Mouse (Mus musculus): ENCODE measurements around the gene Slc10a4. TPM values are rescaled to one million over a fixed set of nuclear protein-coding genes. Genes with fewer than 3 reads are reported as not detected.

Gene Slc10a4
- 1.1 and 1.5 TPM in 2 replicates for polyA plus RNA-seq (2015; fragmentation: Nextera tagmentation; extraction: Ambion mirVana)

GRCm38 (mm10) chr5:73006784-73007581, at the start of gene Slc10a4:
Gene Slc10a4, plus strand, starts transcription at chr5:73006883.
- 6% methylated on average over 64 of the region's 65 CpGs for WGBS
- Histone ChIP-seq H3K9me3 (replicated peaks; ENCODE audit: low read length) (no peaks in the 10 kb centered on the region), H3K9ac (ENCODE audit: low read depth, low read length) (no peak within 1 kb of the TSS), H3K4me2 (ENCODE audit: low read length) (peak within 1 kb of the TSS; percentile 67), H3K36me3 (ENCODE audit: insufficient read depth, low read length) (no peaks in the 10 kb centered on the region), H3K27me3 (ENCODE audit: insufficient read depth, low read length) (peaks cover 9% of the 10 kb centered on the region; the same call in 1 of the 2 replicates), H3K27ac (no peak within 1 kb of the TSS), H3K4me3 (replicated peaks; ENCODE audit: low read depth, low read length) (peak within 1 kb of the TSS; percentile 35), H3K4me1 (replicated peaks; ENCODE audit: insufficient read depth, low read length) (peaks cover 4% of the 10 kb centered on the region; the same call in 1 of the 2 replicates)
- no peak for DNase-seq (ENCODE audit: low spot score)
- TF ChIP-seq CTCF (IDR thresholded peaks at IDR 0.05; ENCODE audit: low read depth): no peak
- peak; percentile 78 for ATAC-seq (replicated peaks; ENCODE audit: low FRiP score, low read depth)

- Histone ChIP-seq H3K4me3 (replicated peaks; ENCODE audit: low read depth, low read length) (no peak overlapping the region), H3K36me3 (ENCODE audit: insufficient read depth, low read length) (peaks cover 10% of the 10 kb centered on the region; the same call in 1 of the 2 replicates), H3K27ac (no peak overlapping the region), H3K9ac (ENCODE audit: low read depth, low read length) (no peak overlapping the region), H3K4me1 (replicated peaks; ENCODE audit: insufficient read depth, low read length) (no peaks in the 10 kb centered on the region), H3K4me2 (ENCODE audit: low read length) (no peak overlapping the region), H3K27me3 (ENCODE audit: insufficient read depth, low read length) (no peaks in the 10 kb centered on the region), H3K9me3 (replicated peaks; ENCODE audit: low read length) (no peaks in the 10 kb centered on the region)
- WGBS: 65% methylated on average over 17 of the region's 17 CpGs
- no peak for TF ChIP-seq CTCF (IDR thresholded peaks at IDR 0.05; ENCODE audit: low read depth)
- DNase-seq (ENCODE audit: low spot score) (no peak), ATAC-seq (replicated peaks; ENCODE audit: low FRiP score, low read depth) (no peak)
These were observed 49.4 kb upstream of the Slc10a4 start for GRCm38 (mm10) chr5:72957281-72957680.

DNA sequence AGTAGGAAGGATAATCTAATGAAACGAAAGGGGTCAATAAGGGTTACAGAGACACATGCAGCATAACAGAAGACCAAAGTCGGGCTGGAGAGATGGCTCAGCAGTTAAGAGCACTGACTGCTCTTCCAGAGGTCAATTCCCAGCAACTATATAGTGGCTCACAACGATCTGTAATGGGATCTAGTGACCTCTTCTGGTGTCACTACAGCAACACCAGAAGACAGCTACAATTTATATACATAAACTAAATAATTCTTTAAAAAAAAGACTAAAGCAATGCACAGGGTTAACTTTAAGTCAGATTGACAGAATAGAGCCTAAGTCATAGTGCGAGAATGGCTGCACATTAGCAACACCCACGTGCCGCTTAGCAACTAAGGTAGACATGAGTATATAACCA, 46.6 kb upstream of the Slc10a4 start:
- TF ChIP-seq CTCF (IDR thresholded peaks at IDR 0.05; ENCODE audit: low read depth): peak; percentile 21; the same call in 1 of the 2 replicates
- no peak for ATAC-seq (replicated peaks; ENCODE audit: low FRiP score, low read depth)
- no peak overlapping the region for H3K27ac ChIP-seq
- no peak for DNase-seq (ENCODE audit: low spot score)
- peaks cover 10% of the 10 kb centered on the region; the same call in 1 of the 2 replicates for H3K36me3 ChIP-seq (ENCODE audit: insufficient read depth, low read length)
- H3K27me3 ChIP-seq (ENCODE audit: insufficient read depth, low read length): no peaks in the 10 kb centered on the region
- no peaks in the 10 kb centered on the region for H3K4me1 ChIP-seq (replicated peaks; ENCODE audit: insufficient read depth, low read length)
- H3K4me2 ChIP-seq (ENCODE audit: low read length): no peak overlapping the region
- no peak overlapping the region for H3K9ac ChIP-seq (ENCODE audit: low read depth, low read length)
- H3K4me3 ChIP-seq (replicated peaks; ENCODE audit: low read depth, low read length): no peak overlapping the region
- 70% methylated on average over 6 of the region's 6 CpGs for WGBS
- no peaks in the 10 kb centered on the region for H3K9me3 ChIP-seq (replicated peaks; ENCODE audit: low read length)

DNA sequence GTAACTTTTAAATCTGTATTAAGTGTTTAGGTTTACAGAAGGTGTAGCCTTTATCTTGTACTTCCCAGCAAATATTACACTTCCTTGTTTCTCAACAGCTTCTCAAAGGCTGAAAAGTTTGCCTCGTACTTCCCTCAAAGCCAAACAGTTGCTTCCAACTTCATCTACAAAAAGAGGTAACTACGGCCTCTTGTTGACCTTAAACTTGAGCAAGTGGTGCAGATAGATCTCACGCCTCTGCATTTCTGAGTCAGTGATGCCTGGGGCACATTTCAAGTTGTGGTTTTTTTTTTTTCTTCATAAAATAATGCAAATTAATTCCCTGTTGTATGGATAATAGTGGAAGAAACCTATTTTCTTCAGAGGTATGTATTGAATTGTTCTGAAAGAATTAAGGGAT, 41.0 kb upstream of the Slc10a4 start:
- Histone ChIP-seq H3K4me1 (replicated peaks; ENCODE audit: insufficient read depth, low read length) (no peaks in the 10 kb centered on the region), H3K27ac (no peak overlapping the region), H3K9ac (ENCODE audit: low read depth, low read length) (no peak overlapping the region), H3K36me3 (ENCODE audit: insufficient read depth, low read length) (peaks cover 10% of the 10 kb centered on the region; the same call in 1 of the 2 replicates), H3K9me3 (replicated peaks; ENCODE audit: low read length) (no peaks in the 10 kb centered on the region), H3K4me2 (ENCODE audit: low read length) (no peak overlapping the region), H3K27me3 (ENCODE audit: insufficient read depth, low read length) (no peaks in the 10 kb centered on the region), H3K4me3 (replicated peaks; ENCODE audit: low read depth, low read length) (no peak overlapping the region)
- whole genome bisulfite sequencing: 87% methylated on average over 3 of the region's 3 CpGs
- no peak for TF ChIP-seq CTCF (IDR thresholded peaks at IDR 0.05; ENCODE audit: low read depth)
- DNase-seq (ENCODE audit: low spot score) (no peak), ATAC-seq (replicated peaks; ENCODE audit: low FRiP score, low read depth) (no peak)

GRCm38 (mm10) chr5:72972435-72972834, 34.2 kb upstream of the Slc10a4 start:
- H3K27ac ChIP-seq: no peak overlapping the region
- no peak overlapping the region for H3K4me2 ChIP-seq (ENCODE audit: low read length)
- ATAC-seq (replicated peaks; ENCODE audit: low FRiP score, low read depth) (no peak), DNase-seq (ENCODE audit: low spot score) (no peak)
- peaks cover 25% of the 10 kb centered on the region for H3K36me3 ChIP-seq (ENCODE audit: insufficient read depth, low read length)
- H3K4me3 ChIP-seq (replicated peaks; ENCODE audit: low read depth, low read length): no peak overlapping the region
- 57% methylated on average over 4 of the region's 4 CpGs for WGBS
- TF ChIP-seq CTCF (IDR thresholded peaks at IDR 0.05; ENCODE audit: low read depth): no peak
- H3K9ac ChIP-seq (ENCODE audit: low read depth, low read length): no peak overlapping the region
- H3K4me1 ChIP-seq (replicated peaks; ENCODE audit: insufficient read depth, low read length): no peaks in the 10 kb centered on the region
- H3K27me3 ChIP-seq (ENCODE audit: insufficient read depth, low read length): no peaks in the 10 kb centered on the region
- no peaks in the 10 kb centered on the region for H3K9me3 ChIP-seq (replicated peaks; ENCODE audit: low read length)

DNA sequence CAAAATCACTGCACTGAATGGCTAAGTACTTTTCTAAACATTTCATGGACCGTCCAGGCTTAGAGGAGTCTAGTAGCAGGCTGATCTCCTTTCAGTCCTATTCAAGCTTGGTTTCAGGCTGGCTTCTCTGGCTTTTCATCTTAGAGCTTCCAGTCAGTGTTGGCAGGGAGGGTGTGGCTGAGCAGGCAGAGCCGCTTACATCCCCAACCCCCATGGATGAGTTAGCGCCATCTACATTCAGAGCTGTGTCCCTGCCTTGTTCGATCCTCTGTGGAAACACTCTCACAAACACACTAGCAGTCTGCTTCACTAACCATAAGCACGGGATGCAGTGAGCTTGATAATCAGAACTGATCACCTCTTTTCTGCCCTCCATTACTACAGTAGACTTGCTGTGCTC, 33.7 kb upstream of the Slc10a4 start:
- no peak overlapping the region for H3K4me3 ChIP-seq (replicated peaks; ENCODE audit: low read depth, low read length)
- no peaks in the 10 kb centered on the region for H3K4me1 ChIP-seq (replicated peaks; ENCODE audit: insufficient read depth, low read length)
- H3K36me3 ChIP-seq (ENCODE audit: insufficient read depth, low read length): peaks cover 25% of the 10 kb centered on the region
- DNase-seq (ENCODE audit: low spot score) (no peak), ATAC-seq (replicated peaks; ENCODE audit: low FRiP score, low read depth) (no peak)
- peak; percentile 35; the same call in 1 of the 2 replicates for TF ChIP-seq CTCF (IDR thresholded peaks at IDR 0.05; ENCODE audit: low read depth)
- H3K27ac ChIP-seq: no peak overlapping the region
- WGBS: 65% methylated on average over 5 of the region's 5 CpGs
- H3K9me3 ChIP-seq (replicated peaks; ENCODE audit: low read length): no peaks in the 10 kb centered on the region
- no peaks in the 10 kb centered on the region for H3K27me3 ChIP-seq (ENCODE audit: insufficient read depth, low read length)
- H3K4me2 ChIP-seq (ENCODE audit: low read length): no peak overlapping the region
- no peak overlapping the region for H3K9ac ChIP-seq (ENCODE audit: low read depth, low read length)

All from kidney, postnatal 0 days (tissue).